Mouse (Mus musculus): Measurements from ENCODE around the gene Kcnk5.

Gene Kcnk5

GRCm38 (mm10) chr14:20181466-20181921, at the start of gene Kcnk5:
Gene Kcnk5 (minus strand): TSS chr14:20181809.
- DNase-seq (ENCODE audit: low read depth, low spot score): peak; percentile 87

GRCm38 (mm10) chr14:20230063-20230491, 48.5 kb upstream of the Kcnk5 start:
- no peak for DNase-seq (ENCODE audit: low read depth, low spot score)

- no peak for DNase-seq (ENCODE audit: low read depth, low spot score)
Observed at GRCm38 (mm10) chr14:20229437-20229836, 47.8 kb upstream of the Kcnk5 start.

DNA sequence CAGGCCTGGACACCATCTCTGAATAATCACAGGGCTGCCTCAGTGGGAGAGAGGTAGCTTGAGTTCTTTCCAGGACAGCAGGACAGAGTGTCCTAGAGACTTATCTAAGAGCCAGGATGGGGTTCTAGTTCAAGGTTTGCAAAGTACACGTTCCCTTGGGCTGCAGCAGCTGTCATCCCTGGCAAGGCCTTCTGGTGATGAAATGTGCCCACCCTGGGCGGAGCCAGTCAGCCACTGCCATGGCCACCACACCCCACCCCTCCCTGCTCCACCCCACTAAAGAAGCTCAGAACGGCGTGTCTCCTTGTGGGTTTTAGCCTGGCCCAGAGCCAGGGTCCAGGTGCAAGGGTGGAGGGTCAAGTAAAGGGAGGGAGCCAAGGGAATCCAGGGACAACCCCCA, 46.7 kb upstream of the Kcnk5 start:
- DNase-seq (ENCODE audit: low read depth, low spot score): no peak

- no peak for DNase-seq (ENCODE audit: low read depth, low spot score)
Observed at GRCm38 (mm10) chr14:20226982-20227381, 45.4 kb upstream of the Kcnk5 start.

- DNase-seq (ENCODE audit: low read depth, low spot score): no peak
Observed at GRCm38 (mm10) chr14:20226488-20226887, 44.9 kb upstream of the Kcnk5 start.

DNA sequence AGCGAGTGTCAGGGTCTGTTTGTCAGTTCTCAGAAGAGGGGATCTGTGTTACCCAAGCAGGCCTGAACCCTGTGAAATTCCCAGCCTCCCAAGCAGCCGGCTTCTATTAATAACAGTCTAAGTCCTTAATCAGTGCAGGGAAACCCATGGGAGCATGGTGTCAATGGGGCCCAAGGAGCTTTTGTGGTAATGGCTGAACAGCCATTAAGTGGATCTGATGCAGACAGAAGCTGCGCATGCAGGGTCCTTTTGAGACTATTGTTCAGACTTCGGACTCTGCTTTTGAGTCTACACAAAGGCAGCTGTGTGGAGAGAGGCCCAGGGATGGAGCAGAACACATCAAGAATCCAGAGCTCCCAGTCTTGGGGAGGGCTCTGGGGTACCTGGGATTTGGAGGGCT, 43.9 kb upstream of the Kcnk5 start:
- no peak for DNase-seq (ENCODE audit: low read depth, low spot score)

DNA sequence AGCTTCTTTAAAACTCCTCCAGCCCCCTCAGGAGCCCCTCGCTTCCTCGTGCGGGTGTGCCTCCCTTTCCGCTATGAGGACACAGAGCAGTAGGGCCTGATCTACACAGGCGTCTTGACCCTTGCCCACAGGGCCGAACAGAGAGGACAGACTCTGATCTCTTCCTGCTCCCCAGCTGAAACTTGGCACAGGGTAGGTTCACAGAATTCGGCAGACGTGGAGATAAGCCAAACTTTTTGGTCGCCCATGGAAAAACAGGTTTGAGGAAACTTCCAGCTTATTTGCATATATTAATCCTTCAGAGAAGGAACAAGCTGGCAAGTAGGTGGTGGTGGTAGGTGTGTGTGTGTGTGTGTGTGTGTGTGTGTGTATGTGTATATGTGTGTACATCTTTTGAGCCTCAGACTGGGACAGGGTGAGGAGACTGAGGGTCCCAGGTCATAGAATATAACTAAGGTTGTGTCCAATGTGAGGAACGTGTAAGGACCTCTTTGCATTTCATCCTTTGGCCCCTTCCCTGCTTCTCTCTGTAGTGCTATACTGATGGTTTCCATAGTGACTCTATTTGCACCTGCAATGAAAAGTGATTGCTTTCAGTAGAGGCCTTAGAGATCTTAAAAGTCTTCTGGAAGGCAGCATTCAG, 43.1 kb upstream of the Kcnk5 start:
- no peak for DNase-seq (ENCODE audit: low read depth, low spot score)

DNA sequence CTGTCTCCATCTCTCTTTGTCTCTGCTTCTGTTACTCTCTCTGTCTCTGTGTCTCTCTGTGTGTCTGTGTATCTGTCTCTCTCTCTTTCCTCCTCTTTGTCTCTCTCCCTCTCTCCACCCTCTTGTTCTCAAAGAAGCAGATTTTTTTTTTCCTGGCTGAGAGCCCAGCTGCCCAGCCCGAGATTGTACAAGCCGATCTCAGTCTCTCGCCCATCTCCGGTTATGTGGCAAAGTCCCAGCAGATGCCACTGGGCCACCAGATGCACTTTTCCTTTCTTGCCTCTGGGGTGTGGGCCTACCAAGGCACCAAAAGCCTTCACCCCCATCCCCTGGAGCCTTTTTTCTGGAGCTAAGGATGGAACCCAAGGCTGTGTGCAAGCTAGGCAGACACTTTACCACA, 42.6 kb upstream of the Kcnk5 start:
- no peak for DNase-seq (ENCODE audit: low read depth, low spot score)

DNA sequence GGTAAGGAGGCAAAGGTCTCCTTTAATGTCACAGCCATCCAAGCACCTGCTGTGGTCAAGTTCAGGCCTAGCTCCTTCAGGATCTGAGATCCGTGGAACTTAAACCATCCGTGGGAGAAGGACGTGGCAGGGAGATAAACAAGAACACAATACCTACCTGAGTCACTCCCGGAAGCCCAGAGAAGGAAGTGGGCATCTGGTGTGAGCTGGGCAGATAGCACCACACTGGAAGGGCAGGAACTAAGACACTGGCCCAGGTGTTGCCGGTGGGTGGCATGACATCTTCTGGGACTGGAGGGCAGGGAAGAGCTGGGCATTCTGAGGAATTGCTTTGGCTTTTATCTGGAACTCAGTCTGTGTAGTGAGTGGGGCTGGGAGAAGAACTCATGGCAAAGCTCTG, 41.6 kb upstream of the Kcnk5 start:
- no peak for DNase-seq (ENCODE audit: low read depth, low spot score)

DNA sequence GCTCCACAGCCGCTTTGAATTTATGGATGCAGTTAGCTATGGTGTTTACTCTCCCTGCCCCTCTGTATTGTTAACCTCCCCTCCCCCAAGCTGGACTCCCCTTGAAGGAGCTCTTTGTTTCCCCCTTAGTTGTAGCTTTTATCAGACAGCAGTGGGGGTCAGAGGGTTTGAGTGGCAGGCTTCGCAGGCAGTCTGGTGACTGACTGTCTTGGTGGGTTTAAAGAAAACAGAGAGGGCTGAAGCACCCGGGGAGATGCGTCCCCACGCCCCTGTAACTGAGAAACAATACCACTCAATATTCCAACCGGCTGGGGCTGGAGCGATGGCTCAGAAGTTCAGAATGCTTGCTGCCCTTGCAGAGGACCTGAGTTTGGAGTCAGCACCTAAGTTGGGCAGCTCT, 39.5 kb upstream of the Kcnk5 start:
- DNase-seq (ENCODE audit: low read depth, low spot score): no peak

DNA sequence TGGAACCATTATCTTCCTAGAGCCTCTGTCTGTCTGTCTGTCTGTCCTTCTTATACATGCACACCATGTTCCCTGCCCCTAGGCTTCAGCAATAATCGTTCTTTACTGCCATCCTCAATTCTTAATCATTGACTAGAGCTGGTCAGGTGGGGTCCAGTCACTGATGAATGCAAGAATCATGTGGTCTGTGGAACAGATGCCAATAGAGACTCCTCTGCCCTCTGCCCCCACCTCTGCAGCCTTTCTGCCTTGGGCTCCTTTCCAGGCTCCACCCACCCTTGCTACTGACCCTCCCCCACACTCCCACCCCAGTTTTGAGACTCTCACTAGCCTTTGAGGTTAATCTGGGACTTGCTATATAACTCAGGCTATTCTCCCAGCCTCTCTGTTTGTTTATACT, 38.2 kb upstream of the Kcnk5 start:
- DNase-seq (ENCODE audit: low read depth, low spot score): no peak

DNA sequence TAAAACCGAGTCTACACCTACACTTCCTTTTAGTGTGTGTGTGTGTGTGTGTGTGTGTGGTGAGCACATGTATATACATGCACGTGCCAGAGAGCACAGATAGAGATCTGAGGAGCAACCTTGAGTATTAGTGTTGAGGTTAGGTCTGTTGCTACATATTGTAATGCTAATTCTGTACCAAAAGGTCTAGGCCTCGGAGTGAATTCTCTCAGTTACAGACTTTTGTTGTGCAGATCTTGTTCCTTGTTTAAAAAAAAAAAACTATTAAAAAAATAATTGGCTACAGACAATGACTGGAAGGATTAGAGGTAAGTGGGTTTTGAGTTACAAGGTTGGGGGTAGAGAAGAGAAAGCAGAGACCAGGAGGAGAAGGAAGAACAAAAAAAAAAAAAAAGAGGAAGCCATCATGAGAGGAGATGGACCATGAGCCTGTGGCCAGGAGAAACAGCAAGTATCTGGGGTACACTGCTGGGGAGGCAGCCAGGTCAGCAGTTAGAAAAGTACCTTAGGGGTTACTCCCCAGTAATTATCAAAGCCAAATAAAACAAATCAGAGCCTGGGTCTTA, 35.8 kb upstream of the Kcnk5 start:
- no peak for DNase-seq (ENCODE audit: low read depth, low spot score)

DNA sequence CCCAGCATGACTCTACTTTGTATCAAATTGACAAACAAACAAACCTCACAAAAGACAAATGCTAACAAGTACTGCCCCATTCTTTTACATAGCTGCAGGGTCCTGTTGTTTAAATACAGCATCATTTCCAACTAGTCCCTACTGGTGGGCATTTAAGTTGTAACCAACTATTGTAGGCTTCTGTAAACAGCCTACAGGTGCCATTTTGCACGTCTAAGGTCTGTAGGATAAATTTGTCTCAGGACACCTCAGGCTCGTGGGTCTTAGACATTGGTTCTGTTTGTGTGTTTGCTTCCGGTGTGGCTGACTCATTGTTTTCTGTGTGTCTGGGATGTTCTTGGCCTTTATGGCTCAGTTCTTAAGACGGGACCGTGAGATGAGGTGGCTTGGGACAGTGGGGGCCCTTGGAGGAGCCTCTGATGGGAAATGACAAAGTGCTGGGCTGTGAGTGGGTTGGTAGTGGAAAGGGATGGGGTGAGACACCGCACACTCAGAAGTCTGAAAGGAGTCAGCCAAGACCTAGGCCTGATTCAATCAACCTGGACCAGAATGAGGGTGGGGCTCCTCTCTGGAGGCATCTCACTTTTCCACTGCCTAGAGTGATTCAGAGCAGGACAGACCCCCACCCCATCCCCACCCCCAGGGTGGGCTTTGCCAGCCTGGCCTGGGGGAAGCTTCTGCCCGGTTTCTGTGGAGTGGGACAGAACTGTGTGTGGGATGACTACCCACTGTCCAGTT, 35.1 kb upstream of the Kcnk5 start:
- no peak for DNase-seq (ENCODE audit: low read depth, low spot score)

GRCm38 (mm10) chr14:20215826-20216225, 34.2 kb upstream of the Kcnk5 start:
- DNase-seq (ENCODE audit: low read depth, low spot score): no peak

DNA sequence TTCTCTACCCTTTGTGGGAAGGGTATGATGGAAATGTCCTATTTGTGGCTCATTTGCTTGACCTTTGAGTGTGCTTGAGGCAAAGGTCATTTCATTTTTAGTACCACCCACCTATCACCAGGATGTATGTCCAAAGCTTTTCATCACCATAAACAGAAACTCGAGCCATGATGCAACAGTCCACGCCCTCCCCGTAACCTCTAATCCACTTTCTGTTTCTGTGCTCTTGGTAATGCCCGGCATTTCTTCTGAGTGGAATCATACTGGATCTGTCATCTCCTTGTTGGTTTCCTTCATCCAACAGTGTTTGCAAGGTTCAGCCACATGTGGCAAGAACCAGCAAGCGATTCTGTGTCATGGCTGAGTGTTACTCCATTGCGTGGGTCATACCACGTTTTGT, 32.5 kb upstream of the Kcnk5 start:
- no peak for DNase-seq (ENCODE audit: low read depth, low spot score)

GRCm38 (mm10) chr14:20211754-20212601, 30.4 kb upstream of the Kcnk5 start:
- no peak for DNase-seq (ENCODE audit: low read depth, low spot score)

- DNase-seq (ENCODE audit: low read depth, low spot score): no peak
Observed at GRCm38 (mm10) chr14:20209926-20210325, 28.3 kb upstream of the Kcnk5 start.

DNA sequence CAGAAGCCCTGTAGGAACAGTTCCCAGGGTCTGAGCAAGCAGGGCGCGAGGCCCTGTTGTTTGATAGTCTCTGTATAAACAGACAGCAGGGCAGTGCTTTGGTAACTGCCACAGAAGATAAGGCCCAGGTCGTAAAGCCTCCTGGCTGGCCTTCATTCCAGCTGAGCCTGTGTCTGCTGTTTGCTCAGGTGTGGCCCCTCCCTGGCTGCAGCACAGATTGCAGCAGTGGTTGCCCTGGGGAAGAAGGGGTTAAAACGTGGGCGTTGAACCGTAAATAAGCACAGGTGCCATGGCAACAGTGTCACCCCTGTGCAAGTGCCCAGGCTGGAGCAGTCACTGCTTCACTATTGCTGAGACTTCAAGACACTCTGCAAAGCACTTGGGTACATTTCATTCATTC, 26.8 kb upstream of the Kcnk5 start:
- no peak for DNase-seq (ENCODE audit: low read depth, low spot score)

DNA sequence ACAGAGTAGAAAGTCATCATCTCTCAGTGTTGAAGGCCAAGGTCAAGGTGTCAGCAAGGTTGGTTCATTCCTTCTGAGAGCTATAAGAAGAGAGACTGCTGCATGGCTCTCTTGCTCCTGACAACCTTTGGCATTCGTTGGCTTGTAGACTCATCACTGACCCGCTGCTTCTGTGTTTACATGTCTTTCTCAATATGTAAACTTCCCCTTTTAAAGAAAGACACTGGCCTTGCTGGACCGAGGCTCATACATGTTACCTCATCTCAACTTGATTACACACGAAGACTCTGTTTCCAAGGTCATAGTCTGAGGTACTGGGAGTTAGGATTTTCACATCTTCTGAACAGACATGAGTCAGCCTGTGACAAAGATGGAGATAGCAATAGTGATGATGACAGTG, 24.1 kb upstream of the Kcnk5 start:
- DNase-seq (ENCODE audit: low read depth, low spot score): no peak

DNA sequence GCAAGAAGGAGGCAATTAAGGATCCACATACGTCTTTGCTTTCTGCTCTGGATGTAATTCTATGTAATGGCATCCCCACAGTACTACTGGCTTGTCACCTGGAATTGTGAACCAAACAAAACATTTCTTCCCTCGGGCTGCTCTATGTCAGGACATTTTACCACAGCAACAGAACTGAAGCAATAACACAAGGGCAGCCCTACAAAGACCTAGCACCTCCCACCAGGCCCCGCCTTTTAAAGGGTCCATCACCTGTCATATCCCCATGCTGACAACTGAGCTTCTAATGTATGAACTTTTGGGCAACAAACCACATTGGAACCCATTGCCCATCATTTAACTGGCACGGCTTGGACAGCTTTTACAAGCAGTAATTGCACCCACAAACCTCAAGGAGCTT, 21.7 kb upstream of the Kcnk5 start:
- no peak for DNase-seq (ENCODE audit: low read depth, low spot score)

DNA sequence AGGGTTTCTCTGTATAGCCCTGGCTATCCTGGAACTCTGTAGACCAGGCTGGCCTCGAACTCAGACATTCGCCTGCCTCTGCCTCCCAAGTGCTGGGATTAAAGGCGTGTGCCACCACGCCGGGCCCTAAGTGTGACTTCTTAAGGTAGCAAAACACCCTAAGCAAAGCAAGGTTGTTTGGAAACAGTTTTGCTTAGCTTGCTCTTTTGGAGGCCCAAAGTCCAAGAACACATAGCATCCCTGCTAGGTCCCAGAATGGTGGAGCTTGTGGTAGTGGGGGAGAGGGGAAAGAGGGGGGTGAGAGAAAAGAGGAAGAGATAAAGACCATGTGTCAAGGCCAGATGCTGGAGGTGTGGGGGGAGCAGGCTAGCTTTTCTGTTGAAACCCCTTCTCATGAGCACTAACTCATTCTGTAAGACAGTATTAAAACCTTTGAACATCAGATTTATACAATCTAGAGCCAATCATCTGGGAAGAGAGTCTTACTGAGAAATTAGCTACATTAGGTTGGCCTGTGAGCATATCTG, 21.1 kb upstream of the Kcnk5 start:
- no peak for DNase-seq (ENCODE audit: low read depth, low spot score)

Measured in c-Kit-negative CD71-positive TER-119-positive erythroid progenitor cells, embryonic 14.5 days (primary cell).